Mouse (Mus musculus): ENCODE measurements around the gene Oxct1.

DNA sequence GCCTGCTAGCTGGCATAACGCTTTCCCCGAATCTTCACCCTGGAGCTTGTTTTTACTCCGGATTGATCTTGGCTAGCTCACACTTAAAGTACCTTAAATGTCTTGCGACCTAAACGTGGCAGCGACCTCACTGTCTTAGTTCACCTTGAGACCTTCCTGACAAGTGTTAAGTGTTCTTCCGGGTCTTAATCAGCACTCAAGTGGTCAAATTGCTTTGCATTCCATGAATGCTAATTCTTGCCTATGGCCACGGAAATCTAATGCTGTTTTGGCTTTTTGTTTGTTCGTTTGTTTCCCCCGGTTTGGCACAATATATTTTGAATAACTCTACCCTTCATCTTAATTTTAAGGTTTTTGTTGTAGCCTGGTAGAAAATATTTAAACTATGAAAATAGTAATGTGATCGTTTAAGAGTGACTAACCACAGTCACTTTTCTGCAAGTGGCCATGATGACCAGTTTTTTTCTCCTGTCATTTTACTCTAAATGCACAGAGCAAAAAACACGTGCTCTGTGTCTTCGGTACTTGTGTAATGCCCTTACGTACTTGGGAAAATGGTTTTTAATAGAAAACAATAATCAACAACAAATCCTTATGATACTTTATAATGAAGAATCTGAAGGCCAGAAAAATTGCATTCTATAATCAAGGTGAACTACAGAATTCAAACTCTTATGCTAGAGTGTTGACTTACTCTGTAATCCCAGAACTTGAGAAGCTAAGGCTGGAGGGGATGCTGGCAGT lies 29.7 kb upstream of the Oxct1 start:
- no peak for TF ChIP-seq CTCF (IDR thresholded peaks at IDR 0.05)
- TF ChIP-seq EP300 (IDR thresholded peaks at IDR 0.05; ENCODE audit: insufficient read depth, low read depth, low read length): no peak
- no peak; the same call in 1 of the 2 replicates for TF ChIP-seq POLR2A (IDR thresholded peaks at IDR 0.05; ENCODE audit: insufficient read depth, low read depth, low read length)
